Mouse (Mus musculus): ENCODE measurements around the gene Kiss1.

GRCm38 (mm10) chr1:133315775-133316174, 5.9 kb upstream of the Kiss1 start:
- TF ChIP-seq CTCF (IDR thresholded peaks at IDR 0.05 in 2 of 3, conservative IDR thresholded peaks at IDR 0.05 in 1 of 3; ENCODE audit: control insufficient read depth in 1 of 3, insufficient read depth in 1 of 3, low read depth in 2 of 3, low read length in 3 of 3, poor library complexity in 1 of 3, severe bottlenecking in 1 of 3) (no peak), POLR2A (IDR thresholded peaks at IDR 0.05; ENCODE audit: control insufficient read depth in 1 of 2, insufficient read depth in 1 of 2, low read depth in 1 of 2, low read length in 2 of 2, poor library complexity in 1 of 2) (no peak), RAD21 (IDR thresholded peaks at IDR 0.05; ENCODE audit: low read depth, low read length) (no peak), CHD2 (IDR thresholded peaks at IDR 0.05; ENCODE audit: low read length) (no peak), MAFK (IDR thresholded peaks at IDR 0.05; ENCODE audit: borderline replicate concordance, low read depth, low read length) (no peak), RCOR1 (IDR thresholded peaks at IDR 0.05; ENCODE audit: low read depth, low read length) (no peak), ZNF384 (IDR thresholded peaks at IDR 0.05; ENCODE audit: low read depth, low read length) (no peak), EP300 (IDR thresholded peaks at IDR 0.05; ENCODE audit: low read depth in 1 of 2, low read length in 2 of 2) (no peak), MAZ (IDR thresholded peaks at IDR 0.05; ENCODE audit: low read depth, low read length) (no peak), ZMIZ1 (IDR thresholded peaks at IDR 0.05; ENCODE audit: low read depth, low read length) (no peak), NELFE (IDR thresholded peaks at IDR 0.05; ENCODE audit: low read depth, low read length) (no peak)
